Mouse (Mus musculus) T-helper 1 cell (primary cell): Measurements from ENCODE around the gene Sptbn2.
"Not testable (repeated sequence)": the region's sequence is repeated elsewhere in the genome, so short reads cannot be mapped to it uniquely, and the experiment has no call there.

ENCODE experiments used
- in situ Hi-C: fragments of 300-600 bp; cut with MboI, MseI; formaldehyde crosslinking; loops from one replicate; pipeline ENCODE4 v1.15.1; 2025; ENCODE audit warnings: high pct_unique_total_duplicates

The Sptbn2 gene

GRCm38 (mm10) chr19:4720671-4721244 is 9.8 kb downstream of the Sptbn2 start:
- in situ Hi-C loops = no loop called here

GRCm38 (mm10) chr19:4729186-4729585 is 18.2 kb downstream of the Sptbn2 start:
- in situ Hi-C loops = no loop called here

- in situ Hi-C loops = no loop called here
These were observed 22.1 kb downstream of the Sptbn2 start for GRCm38 (mm10) chr19:4733052-4733451.

- in situ Hi-C loops = no loop called here
These were observed 26.9 kb downstream of the Sptbn2 start for GRCm38 (mm10) chr19:4737866-4738265.

GRCm38 (mm10) chr19:4739053-4739452 is 28.1 kb downstream of the Sptbn2 start:
- in situ Hi-C loops = no loop called here

GRCm38 (mm10) chr19:4739762-4740161 is 28.8 kb downstream of the Sptbn2 start:
- in situ Hi-C loops = loop anchor here (5.0 kb wide), 1 partner anchor 92 kb away; no protein-coding TSS in a partner anchor

DNA sequence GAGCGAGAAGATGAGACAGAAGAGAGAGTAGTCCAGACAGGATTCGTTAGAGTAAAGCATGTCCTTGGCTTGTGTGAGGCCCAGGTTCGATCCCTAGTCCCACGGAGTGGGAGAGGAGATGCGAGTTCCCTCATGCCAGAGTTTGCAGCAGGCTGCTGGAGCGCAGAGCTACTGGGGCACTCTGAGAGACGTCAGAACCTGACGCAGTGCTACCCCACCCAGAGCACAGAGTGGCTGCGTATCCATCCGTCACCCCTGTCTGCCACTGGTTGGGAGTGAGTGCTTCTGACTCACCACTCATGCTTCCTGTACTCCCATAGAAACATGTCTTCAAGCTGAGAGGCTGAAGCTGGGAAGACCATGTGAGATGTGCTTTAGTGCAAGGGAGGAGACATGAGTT is 30.5 kb downstream of the Sptbn2 start:
- in situ Hi-C loops = loop anchor here (5.0 kb wide), 1 partner anchor 94 kb away; no protein-coding TSS in a partner anchor

DNA sequence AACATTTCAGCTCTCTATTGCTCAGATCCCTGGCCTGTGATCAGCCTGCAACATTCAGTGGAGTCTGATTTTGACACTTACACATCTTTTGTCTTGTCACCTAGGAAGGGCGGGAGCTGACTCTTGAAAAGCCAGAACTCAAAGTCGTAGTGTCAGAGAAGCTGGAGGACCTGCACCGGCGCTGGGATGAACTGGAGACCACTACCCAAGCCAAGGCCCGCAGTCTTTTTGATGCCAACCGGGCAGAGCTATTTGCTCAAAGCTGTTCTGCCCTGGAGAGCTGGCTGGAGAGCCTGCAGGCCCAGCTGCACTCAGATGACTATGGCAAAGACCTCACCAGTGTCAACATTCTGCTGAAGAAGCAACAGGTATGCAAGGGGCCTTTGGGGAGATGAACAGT is 31.3 kb downstream of the Sptbn2 start:
- in situ Hi-C loops = loop anchor here (5.0 kb wide), 1 partner anchor 95 kb away; no protein-coding TSS in a partner anchor

- in situ Hi-C loops = loop anchor here (5.0 kb wide), 1 partner anchor 96 kb away; no protein-coding TSS in a partner anchor
These were observed 32.6 kb downstream of the Sptbn2 start for GRCm38 (mm10) chr19:4743524-4743923.

DNA sequence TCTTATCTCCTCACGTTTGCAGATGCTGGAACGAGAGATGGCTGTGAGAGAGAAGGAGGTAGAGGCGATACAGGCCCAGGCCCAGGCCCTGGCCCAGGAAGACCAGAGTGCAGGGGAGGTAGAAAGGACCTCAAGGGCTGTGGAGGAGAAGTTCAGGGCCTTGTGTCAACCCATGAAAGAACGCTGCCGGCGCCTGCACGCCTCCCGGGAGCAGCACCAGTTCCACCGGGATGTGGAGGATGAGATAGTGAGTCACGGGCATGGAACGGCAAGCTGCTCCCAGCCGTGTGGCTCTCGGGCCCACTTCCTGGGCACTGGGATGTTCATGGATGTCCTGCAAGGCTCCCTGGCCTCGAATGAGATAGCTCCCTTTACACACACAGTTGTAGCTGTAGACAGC is 33.1 kb downstream of the Sptbn2 start:
- in situ Hi-C loops = loop anchor here (5.0 kb wide), 1 partner anchor 97 kb away; no protein-coding TSS in a partner anchor

GRCm38 (mm10) chr19:4745057-4745456 is 34.1 kb downstream of the Sptbn2 start:
- in situ Hi-C loops = no loop called here

GRCm38 (mm10) chr19:4745681-4746080 is 34.7 kb downstream of the Sptbn2 start:
- in situ Hi-C loops = no loop called here

DNA sequence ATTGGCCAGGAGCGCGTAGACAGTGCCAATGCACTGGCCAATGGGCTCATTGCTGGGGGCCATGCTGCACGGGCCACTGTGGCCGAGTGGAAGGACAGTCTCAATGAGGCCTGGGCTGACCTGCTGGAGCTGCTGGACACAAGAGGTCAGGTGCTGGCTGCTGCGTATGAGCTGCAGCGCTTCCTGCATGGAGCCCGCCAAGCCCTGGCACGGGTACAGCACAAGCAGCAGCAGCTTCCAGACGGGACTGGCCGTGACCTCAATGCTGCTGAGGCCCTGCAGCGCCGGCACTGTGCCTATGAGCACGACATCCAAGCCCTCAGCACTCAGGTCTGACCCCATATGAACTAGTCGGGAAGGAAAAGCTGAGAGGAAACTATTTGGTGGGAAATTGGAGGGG is 35.6 kb downstream of the Sptbn2 start:
- in situ Hi-C loops = no loop called here

- in situ Hi-C loops = no loop called here
These were observed 36.8 kb downstream of the Sptbn2 start for GRCm38 (mm10) chr19:4747631-4748312.

DNA sequence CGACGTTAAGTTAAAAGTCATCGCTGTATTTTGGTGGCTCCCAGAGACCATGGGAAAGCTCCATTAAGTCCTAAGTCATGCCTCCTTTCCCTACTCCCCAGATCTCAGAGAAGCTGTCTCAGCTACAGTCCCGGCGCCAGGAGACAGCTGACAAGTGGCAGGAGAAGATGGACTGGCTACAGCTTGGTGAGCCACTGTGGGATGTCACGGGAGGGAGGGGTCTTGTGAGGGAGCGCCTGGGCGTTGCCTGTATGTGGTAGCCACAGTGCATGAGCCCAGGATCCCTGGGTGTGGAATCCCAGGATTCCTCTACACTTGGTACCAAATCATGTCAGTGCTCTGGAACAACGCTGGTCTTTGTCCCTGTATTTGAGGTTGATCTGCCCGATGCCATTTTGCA is 37.5 kb downstream of the Sptbn2 start:
- in situ Hi-C loops = no loop called here

GRCm38 (mm10) chr19:4749975-4750374 is 39.0 kb downstream of the Sptbn2 start:
- in situ Hi-C loops = no loop called here

DNA sequence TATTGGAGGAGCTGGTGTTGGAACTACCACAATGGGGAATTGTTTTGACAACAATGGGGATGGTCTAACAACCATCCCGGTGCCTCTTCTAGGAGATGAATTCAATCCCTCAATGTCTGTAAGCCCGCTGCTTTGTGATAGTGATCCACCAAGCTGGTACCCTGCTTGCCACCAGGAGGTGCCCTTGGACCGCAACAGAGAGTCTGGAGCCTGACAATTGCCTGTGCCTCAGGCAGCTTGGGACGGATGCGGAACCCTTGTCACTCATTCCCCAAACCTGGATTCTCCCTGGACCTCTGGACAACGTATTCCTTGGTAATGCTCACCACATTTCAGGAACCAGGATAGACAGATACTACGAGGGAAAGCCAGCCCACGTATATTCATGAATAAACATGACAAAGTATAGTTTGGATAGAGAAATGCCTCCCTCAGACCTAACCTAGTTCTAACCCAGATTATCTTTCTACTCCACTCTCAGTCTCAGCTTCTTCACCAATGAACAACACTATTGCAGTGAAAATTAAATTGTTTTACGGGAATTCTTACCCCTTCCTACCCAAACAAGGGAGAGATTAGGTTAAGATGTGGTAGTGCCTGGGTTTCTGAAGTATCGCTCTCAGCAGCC is 44.7 kb downstream of the Sptbn2 start:
- in situ Hi-C loops = loop anchor here (5.0 kb wide), 1 partner anchor 37 kb away; the partner anchor contains the start of gene Rbm4

DNA sequence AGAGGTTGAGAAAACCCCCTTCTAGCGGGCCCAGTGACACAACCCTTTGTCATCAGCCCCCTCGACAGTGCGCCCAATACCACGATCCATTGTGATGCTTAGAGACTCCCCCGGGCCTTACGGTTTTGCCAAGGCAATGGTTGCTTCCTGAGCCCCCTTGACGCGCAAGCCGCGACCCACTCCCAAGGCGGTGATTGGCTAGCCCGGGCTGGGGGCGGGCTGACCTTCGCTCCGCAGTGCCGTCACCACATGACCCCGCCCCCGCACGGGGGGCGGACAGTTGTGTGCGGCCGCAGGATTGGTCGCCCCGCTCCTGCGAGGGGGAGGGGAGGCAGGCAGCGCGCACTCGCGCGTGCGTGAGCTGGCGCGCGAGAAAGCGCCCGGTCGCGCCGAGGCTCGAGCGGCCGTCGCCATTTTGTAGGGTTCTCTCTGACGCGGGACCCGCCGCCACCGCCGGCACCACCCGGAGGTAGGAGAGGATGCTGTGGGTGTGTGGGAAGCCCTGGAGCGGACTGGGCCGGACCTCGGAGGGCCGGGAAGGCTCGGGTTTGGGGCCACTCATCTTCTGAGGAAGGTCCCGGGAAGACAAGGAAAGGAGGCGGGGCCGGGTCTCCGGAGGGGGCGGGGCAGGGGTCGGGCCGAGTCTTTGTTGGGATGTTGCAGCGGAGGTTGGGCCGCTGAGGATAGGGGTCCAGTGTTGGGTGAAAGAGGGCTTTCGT is 45.4 kb downstream of the Sptbn2 start, which contains the start of gene Rbm4b:
Rbm4b (plus strand) TSS at position 305 of the 719 bp plus-strand sequence.
- in situ Hi-C loops = loop anchor here (5.0 kb wide), 1 partner anchor 36 kb away; the partner anchor contains the start of gene Rbm4

- in situ Hi-C loops = loop anchor here (5.0 kb wide), 1 partner anchor 35 kb away; the partner anchor contains the start of gene Rbm4
These were observed 46.0 kb downstream of the Sptbn2 start for GRCm38 (mm10) chr19:4756921-4757320.

DNA sequence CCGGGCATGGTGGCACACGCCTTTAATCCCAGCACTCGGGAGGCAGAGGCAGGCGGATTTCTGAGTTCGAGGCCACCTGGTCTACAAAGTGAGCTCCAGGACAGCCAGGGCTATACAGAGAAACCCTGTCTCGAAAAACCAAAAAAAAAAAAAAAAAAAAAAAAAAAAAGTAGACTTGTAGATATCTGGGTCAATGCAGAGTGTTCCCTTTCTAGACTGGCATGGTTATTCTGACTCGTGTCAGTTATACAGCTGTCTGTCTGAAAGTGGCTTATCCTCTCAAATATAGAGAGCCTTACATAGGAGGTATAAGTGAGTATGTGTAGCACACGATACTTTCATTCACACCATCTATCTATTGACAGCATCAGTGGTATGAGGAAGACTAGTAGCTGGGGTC is 49.6 kb downstream of the Sptbn2 start:
- in situ Hi-C loops = not testable (repeated sequence)

- in situ Hi-C loops = no loop called here
These were observed 51.9 kb downstream of the Sptbn2 start for GRCm38 (mm10) chr19:4762876-4763275.
